Mouse (Mus musculus) embryo, embryonic 10.5 days (tissue): Measurements from ENCODE around the gene Car12.
A peak's percentile ranks its signal among the peaks of the same experiment; 100 is the strongest.
"Not testable (repeated sequence)": the region's sequence is repeated elsewhere in the genome, so short reads cannot be mapped to it uniquely, and the experiment has no call there.

Experiments
- DNase-seq: peaks from one replicate; pipeline ENCODE4 v3.0.0-alpha.2; 2015; ENCODE audit warnings: low spot score

The Car12 gene

DNA sequence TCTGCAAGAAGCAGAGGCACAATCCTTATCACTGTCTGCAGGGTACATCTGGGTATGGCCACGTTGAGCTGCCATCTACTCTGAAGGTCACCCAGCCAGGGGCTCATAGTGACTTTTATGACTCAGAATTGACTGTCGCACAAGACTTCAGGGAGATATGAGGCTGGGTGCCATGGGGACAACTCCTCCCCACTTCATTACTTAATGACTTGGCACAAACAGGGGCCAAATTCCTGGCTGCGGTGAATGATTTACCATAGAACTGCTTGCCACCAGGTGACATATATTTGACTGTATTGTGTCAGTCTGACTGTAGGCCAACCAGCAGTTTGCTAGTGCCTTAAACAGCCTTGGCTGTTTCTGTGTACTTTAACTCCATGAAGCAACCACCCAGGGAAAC, 55.8 kb downstream of the Car12 start:
- no peak for DNase-seq

GRCm38 (mm10) chr9:66770701-66771100, 57.2 kb downstream of the Car12 start:
- no peak for DNase-seq

GRCm38 (mm10) chr9:66784552-66784951, 71.1 kb downstream of the Car12 start:
- DNase-seq = not testable (repeated sequence)

DNA sequence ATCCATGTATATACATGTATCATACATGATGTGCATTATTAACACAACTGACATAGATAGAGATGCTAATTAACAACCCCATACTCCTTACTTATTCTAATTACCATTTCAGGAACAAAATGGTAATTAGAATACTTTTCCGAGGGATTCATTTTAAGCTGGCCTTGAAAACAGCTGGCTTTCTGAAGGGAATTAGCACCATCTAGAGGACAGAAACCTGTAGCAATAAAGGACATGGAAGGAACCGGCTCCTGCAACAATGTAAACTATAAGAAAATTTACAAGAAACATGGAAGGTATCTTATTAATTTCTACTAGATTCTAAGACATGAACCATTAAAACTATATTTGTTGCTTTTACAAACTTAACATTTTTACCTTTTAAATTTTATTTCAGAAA, 74.3 kb downstream of the Car12 start:
- DNase-seq = peak; percentile 80

- DNase-seq = peak; percentile 48
These were observed 81.4 kb downstream of the Car12 start for GRCm38 (mm10) chr9:66794629-66795463.

DNA sequence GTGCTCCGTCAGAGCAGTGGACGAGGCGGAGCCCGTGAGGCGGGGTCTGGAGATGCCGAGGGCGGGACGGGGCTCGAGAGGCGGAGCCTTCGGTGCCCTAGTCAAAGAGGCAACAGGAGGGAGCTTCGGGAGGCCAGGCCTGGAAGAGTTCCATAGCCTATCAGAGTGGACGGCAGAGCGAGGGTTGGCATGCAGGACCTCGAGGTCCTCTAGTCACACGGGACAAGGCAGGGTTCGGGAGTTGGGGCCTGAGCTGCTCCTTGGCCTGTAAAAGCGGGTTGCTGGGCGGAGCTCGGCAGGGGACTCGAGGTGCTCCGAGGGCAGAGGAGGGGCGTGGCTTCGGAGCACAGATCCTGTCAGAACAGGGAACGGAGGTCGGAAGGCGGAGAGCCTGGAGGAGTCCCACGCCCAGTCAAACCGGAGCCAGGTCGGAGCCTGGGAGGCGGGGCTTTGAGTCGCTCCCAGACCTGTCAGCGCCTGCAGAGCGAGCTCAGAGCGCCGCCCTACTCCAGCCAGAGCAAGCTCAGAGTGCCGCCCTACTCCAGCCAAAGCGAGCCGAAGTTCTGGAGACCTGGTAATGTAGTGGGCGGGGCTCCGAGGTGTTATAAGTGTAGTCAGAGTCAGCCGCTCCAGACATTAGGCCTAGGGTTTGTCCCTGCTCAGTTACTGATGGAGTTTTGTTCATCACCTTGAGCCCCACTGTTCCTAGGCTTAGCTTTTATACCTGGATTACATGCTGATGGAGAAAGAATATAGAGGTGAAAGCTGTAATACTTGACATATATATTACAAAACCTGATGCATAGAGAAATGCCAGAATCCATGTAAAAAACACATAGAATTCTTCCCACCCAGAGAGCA, 82.2 kb downstream of the Car12 start, which contains the start of gene Aph1b:
Aph1b (minus strand) TSS at position 27 of the 861 bp plus-strand sequence.
- DNase-seq = peak; percentile 98

DNA sequence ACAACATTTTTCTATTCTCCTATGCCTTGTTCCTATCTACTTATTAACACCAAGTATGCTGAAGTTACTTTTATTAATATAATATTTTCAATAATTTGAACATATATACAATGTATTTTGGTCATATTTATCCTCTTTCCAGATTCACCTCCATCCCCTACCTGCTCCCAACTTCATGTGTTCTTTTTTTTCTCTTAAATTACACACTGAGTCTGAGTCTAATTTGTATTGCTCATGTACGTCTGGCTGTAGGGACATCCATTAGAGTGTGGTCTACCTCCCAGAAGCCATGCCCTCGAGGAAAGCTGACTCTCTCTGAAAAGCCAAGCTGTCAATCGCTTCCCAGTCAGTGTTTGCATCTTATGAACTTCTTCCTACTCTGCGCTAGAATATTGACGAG, 83.3 kb downstream of the Car12 start, which contains the start of gene Gm10647:
Gm10647 (plus strand) TSS at position 301 of the 400 bp plus-strand sequence.
- no peak for DNase-seq

DNA sequence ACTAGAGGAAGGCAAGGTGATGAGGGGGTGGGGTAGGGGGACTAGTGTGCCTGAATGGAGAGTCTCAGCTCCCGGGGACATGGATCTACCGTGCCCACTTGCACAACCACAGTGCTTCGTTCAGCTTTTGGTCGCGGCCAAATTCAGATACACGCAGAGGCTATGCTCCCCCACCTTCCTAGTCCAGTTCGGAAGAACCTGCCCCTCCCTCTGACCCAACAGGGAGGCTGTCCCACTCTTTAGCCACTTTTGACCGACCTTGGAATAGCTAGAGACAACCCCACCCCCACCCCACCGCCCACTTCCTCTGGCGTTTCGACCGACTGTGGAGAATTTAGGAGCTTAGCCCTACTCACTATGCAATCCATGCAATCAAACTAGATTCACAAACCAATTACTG, 88.5 kb downstream of the Car12 start:
- no peak for DNase-seq

GRCm38 (mm10) chr9:66805951-66806350, 92.5 kb downstream of the Car12 start:
- peak; percentile 50 for DNase-seq

DNA sequence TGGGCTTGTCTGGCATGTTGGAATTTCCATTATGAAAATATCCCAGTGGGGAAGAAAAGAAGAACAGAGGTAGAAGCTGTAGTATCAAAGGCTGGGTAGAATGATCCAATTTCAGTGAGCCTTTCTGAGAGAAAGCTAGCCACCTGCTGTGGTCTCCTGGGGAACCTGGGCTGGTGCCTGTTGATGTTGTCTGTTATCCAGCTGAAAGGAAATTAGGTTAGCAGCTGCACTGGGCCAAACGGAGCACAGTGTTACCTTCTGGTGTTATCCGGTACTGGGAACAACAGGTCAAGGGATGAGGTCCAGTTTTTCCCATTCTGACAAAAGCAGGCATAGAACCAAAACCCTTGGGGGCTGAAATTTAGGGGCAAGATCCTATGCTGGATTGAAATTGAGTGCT, 99.9 kb downstream of the Car12 start:
- DNase-seq = no peak
